Mouse (Mus musculus) right cerebral cortex, adult 18-20 months (tissue): ENCODE measurements around the gene Chmp2a.

ENCODE experiments used
- DNase-seq: peaks from one replicate; pipeline ENCODE4 v3.0.0; 2022; ENCODE audit warnings: mixed read lengths

Gene Chmp2a

DNA sequence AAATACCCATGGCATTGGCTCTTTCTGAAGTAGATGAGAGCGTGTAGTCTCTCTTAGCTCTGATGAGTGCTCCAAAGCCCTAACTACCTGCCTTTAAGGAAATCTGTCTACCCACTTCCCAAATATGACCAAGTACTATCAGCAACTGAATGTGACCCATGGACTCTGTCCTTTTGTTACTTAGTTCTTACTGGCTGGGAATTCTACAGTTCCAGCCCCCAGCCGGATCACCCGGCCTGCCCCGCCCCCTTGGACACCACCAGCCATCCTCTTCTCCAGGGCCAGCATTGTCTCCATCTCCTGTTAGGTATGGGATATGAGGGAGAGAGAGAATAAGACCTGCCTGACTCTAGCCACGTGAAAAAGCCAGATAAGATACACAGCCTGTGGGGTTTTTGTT, 36.6 kb downstream of the Chmp2a start, which contains the start of gene Slc27a5:
Gene Slc27a5, minus strand, starts transcription at position 140 of the 400 bp plus-strand sequence.
- no peak for DNase-seq

DNA sequence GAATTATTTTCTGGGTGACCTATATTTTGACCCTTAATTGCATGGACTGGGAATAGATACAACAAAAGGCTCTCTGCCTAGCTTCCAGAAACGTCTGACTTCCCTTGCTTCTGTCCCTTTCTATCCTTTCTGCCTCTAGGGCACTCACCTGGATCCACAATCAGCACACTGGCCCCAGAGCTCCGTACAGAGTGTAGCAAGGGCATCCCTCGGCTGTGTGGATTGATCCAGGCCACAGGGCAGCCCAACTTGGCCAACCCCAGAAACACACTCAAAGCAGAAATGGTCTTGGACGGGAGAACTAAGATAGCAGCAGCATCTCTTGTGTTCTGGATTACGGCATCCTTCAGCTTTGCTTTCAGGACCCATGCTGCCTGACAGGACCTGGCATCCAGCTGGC, 37.4 kb downstream of the Chmp2a start:
- no peak for DNase-seq

GRCm38 (mm10) chr7:12995862-12996261, 38.7 kb downstream of the Chmp2a start:
- no peak for DNase-seq

- DNase-seq, result no peak
These were observed 41.5 kb downstream of the Chmp2a start for GRCm38 (mm10) chr7:12993148-12993547.

DNA sequence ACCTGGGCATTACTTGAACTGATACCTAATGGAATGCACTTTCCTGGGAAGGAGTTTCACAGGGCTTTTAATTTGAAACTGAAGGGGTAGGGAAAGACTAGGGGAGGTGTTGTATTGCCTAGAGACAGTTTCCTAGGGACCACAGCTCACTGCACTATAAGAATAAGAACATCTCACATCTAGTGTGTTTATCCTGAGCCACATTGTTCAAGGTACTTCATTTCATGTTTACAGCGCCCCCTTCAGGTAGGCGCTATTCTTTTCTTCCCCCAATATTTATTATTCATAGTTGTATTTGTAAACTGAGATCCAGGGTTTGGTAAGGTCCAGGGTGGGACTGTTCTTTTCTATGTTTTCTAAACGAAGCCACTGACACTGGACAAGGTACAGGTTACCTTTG, 42.4 kb downstream of the Chmp2a start:
- no peak for DNase-seq

DNA sequence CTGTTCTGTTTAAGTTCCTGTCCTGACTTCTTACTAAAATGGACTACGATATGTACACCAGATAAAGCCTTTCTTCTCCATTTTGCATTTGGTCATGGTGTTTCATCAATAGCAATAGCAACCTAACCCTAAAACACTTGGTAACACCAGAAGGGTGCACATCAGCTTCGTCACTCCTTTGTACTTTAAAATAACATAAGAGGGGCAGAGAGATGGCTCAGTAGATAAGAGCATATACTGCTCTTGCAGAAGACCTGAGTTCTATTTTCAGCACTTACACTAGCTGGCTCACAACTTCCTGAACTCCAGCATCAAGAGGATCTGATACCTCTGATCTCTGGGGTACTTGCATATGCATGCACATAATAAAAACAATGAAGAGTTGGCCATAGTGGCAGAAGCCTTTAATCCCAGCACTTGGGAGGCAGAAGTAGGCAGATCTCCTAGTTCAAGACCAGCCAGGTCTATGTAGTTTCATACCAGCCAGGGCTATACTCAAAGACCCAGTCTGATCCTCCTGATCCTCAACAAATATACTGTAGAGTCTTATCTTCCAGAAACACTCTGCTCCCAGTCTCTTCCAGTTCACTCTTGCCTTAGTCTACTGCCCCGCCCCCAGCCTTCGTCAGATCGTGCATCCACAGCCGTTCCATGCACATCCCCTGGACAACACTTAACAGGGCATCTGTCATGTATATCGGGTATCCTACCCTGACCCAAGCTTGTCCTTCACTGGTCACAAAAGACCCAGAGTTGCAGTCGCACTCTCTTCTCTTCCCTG, 47.0 kb downstream of the Chmp2a start:
- DNase-seq, result no peak

DNA sequence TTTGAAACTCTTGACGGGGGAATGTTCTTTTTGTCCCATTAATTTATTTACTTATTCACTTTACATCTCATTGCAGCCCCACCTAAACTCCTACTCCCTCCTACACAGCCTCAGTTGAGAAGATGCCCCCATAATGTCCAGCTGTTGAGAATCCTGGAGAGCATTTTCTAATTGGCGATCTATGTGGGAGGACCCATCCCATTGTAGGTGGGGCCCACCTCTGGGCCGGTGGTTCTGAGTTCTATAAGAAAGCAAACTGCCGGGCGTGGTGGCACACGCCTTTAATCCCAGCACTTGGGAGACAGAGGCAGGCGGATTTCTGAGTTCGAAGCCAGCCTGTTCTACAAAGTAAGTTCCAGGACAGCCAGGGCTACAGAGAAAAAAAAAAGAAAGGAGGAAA, 47.7 kb downstream of the Chmp2a start:
- DNase-seq, result no peak

DNA sequence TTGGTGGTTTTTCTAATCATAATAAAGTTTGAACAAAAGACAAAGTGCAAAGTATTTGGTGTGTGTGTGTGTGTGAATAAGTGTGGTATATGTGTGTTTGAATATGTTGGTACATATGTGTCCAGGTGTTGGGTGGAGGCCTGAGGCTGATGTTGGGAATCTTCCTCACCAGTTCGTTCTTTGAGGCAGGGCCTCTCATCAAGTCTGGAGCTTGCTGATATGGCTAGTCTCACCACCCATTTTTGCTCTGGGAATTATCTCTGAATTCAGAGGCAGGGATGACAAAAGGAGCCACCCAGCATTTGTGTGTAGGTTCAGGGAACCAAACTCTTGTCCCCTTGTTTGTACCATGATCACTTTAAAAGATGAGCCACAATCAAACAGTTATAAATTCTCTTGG, 48.9 kb downstream of the Chmp2a start:
- DNase-seq, result no peak
